Mouse (Mus musculus): ENCODE results near the gene Sertad3. TPM values are rescaled to one million over a fixed set of nuclear protein-coding genes. Genes with fewer than 3 reads are reported as not detected.

Gene Sertad3
- polyA plus RNA-seq (2015; fragmentation: Nextera tagmentation; extraction: Ambion mirVana): 9.7 and 10.7 TPM in 2 replicates

DNA sequence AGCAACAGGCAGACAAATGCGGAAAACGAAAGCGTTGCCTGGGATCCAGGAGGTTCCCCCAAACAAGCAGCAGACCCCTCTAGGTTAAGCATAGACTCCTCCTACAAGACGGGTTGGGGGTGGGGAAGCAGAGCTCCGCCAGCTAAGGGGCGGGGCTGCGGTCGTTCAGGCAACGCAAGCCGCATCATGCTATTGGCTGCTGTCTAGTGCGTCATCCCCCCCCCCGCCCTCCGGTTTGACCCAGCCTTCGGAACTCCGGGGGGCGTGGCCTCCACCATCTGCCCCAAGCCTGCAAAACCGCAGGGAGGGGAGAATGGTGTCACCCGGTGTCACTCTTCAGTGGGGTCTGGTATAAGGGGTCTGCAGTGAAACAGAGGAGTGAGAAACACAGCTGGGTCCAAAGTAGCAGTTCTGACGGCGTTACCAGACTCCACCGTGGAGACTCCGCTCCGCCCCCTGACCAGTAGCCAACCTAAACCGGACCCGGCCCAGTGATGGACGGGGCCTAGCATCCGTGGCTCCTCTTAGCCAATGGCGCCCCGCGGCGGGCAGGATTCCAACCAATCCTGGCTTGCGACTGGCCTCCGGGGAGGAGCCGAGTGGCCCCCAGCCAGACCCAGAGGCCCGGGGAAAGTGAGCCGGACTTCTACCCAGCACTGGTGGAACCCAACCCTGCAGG lies at the start of gene Sertad3:
Gene Sertad3 (plus strand): TSS at position 613 of the 679 bp plus-strand sequence.
- Histone ChIP-seq H3K27ac (ENCODE audit: low read depth, low read length) (peak within 1 kb of the TSS; percentile 80), H3K9ac (ENCODE audit: low read depth, low read length) (peak within 1 kb of the TSS; percentile 67)

DNA sequence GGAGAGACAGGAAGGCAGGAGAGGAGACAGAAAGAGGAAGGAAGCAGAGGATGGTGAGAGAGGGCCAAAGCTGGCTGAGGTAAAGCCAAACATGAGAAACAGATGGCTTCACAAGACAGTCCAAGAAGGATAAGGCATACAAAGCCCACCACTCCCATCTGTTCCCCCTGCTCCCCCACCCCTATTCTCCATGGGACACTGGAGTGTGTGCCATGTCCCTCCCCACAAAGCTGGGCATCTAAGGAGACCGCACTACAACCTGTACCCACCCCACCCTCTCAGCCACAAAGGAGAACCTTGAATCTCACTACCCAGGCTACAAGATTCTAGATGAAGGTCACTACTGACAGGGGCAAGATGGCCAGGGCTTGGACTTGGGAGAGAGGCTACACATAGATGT lies 46.2 kb upstream of the Sertad3 start:
- H3K4me1 ChIP-seq (ENCODE audit: control insufficient read depth, insufficient read depth, low read depth, low read length): no peaks in the 10 kb centered on the region
- H3K4me3 ChIP-seq (ENCODE audit: low read length): no peak overlapping the region
- H3K9ac ChIP-seq (ENCODE audit: low read depth, low read length): no peak overlapping the region
- H3K9me3 ChIP-seq (ENCODE audit: control insufficient read depth, low read length): peaks cover 4% of the 10 kb centered on the region
- peak; percentile 45; the same call in 1 of the 2 replicates for ATAC-seq
- WGBS: 83% methylated on average over 1 of the region's 1 CpGs
- peaks cover 35% of the 10 kb centered on the region for H3K36me3 ChIP-seq (ENCODE audit: control insufficient read depth, insufficient read depth, low read length)
- H3K4me2 ChIP-seq (ENCODE audit: low read length): no peak overlapping the region
- no peaks in the 10 kb centered on the region for H3K27me3 ChIP-seq (replicated peaks; ENCODE audit: control insufficient read depth, insufficient read depth, low read length)
- H3K27ac ChIP-seq (ENCODE audit: low read depth, low read length): no peak overlapping the region

More for the DNA sequence above, at the start of gene Sertad3:
- peak; percentile 94 for ATAC-seq
- Histone ChIP-seq H3K4me3 (ENCODE audit: low read length) (peak within 1 kb of the TSS; percentile 70), H3K4me1 (ENCODE audit: control insufficient read depth, insufficient read depth, low read depth, low read length) (peaks cover 9% of the 10 kb centered on the region), H3K27me3 (replicated peaks; ENCODE audit: control insufficient read depth, insufficient read depth, low read length) (no peaks in the 10 kb centered on the region), H3K9me3 (ENCODE audit: control insufficient read depth, low read length) (no peaks in the 10 kb centered on the region), H3K4me2 (ENCODE audit: low read length) (peak within 1 kb of the TSS; percentile 91), H3K36me3 (ENCODE audit: control insufficient read depth, insufficient read depth, low read length) (no peaks in the 10 kb centered on the region)
- under 1% methylated on average over 36 of the region's 36 CpGs for WGBS

DNA sequence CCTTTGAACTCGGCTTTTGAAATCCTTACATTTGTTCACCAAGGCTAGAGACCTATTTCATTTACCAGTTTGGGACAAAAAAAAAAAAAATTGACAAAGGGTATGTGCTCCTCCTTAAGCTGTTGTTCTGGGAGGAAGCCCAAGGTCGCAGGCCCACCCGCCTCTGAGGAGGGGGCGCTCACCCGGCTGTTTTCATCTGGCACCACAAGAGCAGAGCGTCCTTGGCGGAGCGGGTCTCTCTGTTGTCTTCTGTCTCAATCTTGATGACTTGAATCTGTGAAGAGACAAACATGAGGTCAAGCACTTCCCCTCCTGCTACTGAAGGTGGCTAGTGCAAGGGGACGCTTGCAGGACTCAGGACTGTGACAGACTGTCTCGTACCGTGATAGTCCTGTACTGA lies 45.6 kb upstream of the Sertad3 start:
- H3K36me3 ChIP-seq (ENCODE audit: control insufficient read depth, insufficient read depth, low read length): peaks cover 31% of the 10 kb centered on the region
- 76% methylated on average over 11 of the region's 11 CpGs for WGBS
- no peak overlapping the region for H3K9ac ChIP-seq (ENCODE audit: low read depth, low read length)
- no peak overlapping the region for H3K27ac ChIP-seq (ENCODE audit: low read depth, low read length)
- ATAC-seq: no peak
- peaks cover 4% of the 10 kb centered on the region for H3K9me3 ChIP-seq (ENCODE audit: control insufficient read depth, low read length)
- no peaks in the 10 kb centered on the region for H3K27me3 ChIP-seq (replicated peaks; ENCODE audit: control insufficient read depth, insufficient read depth, low read length)
- H3K4me1 ChIP-seq (ENCODE audit: control insufficient read depth, insufficient read depth, low read depth, low read length): no peaks in the 10 kb centered on the region
- no peak overlapping the region for H3K4me3 ChIP-seq (ENCODE audit: low read length)
- no peak overlapping the region for H3K4me2 ChIP-seq (ENCODE audit: low read length)

DNA sequence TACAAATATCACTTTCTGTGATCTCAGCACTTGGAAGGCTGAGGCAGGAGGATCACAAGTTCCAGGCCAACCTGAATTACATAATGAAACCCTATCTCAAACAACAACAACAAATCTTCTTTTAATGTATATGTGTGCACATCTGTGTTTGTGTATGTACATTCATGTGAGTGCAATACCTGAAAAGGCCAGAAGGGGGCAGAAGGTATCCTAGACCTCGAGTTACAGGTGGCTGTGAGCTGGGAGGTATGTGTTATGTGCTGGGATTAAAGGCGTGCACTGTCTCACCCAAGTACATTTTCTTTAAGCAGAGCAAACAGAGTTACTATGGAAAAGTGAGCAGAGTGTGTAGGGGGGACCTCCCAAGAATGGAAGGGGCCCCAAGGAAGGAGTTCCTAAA lies 44.4 kb upstream of the Sertad3 start:
- no peak overlapping the region for H3K9ac ChIP-seq (ENCODE audit: low read depth, low read length)
- no peak overlapping the region for H3K27ac ChIP-seq (ENCODE audit: low read depth, low read length)
- H3K4me1 ChIP-seq (ENCODE audit: control insufficient read depth, insufficient read depth, low read depth, low read length): no peaks in the 10 kb centered on the region
- no peak for ATAC-seq
- no peak overlapping the region for H3K4me3 ChIP-seq (ENCODE audit: low read length)
- peaks cover 4% of the 10 kb centered on the region; the same call in 1 of the 2 replicates for H3K27me3 ChIP-seq (replicated peaks; ENCODE audit: control insufficient read depth, insufficient read depth, low read length)
- no peak overlapping the region for H3K4me2 ChIP-seq (ENCODE audit: low read length)
- peaks cover 4% of the 10 kb centered on the region for H3K9me3 ChIP-seq (ENCODE audit: control insufficient read depth, low read length)
- H3K36me3 ChIP-seq (ENCODE audit: control insufficient read depth, insufficient read depth, low read length): peaks cover 31% of the 10 kb centered on the region
- WGBS: 56% methylated on average over 2 of the region's 2 CpGs

DNA sequence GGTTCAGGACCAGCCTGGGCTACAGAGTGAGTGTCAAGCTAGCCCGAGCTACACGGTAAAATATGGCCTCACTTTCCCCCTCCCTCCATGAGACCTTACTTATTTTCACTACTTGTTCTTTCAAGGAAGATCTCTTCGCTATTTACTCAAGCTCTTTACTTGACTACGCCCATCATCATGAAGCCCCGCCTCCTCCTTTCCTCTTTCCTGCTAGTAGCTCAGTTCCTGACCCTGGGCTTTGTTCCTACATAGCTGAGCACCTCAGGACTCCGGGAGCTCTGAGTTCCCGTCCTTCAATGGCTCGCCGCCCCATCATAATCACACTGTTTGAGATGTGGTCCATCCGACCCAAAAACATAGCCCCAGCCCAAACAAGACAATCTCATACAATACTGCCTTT lies 40.2 kb upstream of the Sertad3 start:
- Histone ChIP-seq H3K4me1 (ENCODE audit: control insufficient read depth, insufficient read depth, low read depth, low read length) (no peaks in the 10 kb centered on the region), H3K4me3 (ENCODE audit: low read length) (no peak overlapping the region), H3K27ac (ENCODE audit: low read depth, low read length) (no peak overlapping the region), H3K36me3 (ENCODE audit: control insufficient read depth, insufficient read depth, low read length) (peaks cover 11% of the 10 kb centered on the region), H3K9me3 (ENCODE audit: control insufficient read depth, low read length) (peaks cover 4% of the 10 kb centered on the region), H3K4me2 (ENCODE audit: low read length) (no peak overlapping the region), H3K27me3 (replicated peaks; ENCODE audit: control insufficient read depth, insufficient read depth, low read length) (peaks cover 4% of the 10 kb centered on the region; the same call in 1 of the 2 replicates), H3K9ac (ENCODE audit: low read depth, low read length) (no peak overlapping the region)
- no peak for ATAC-seq
- 32% methylated on average over 10 of the region's 10 CpGs for WGBS

DNA sequence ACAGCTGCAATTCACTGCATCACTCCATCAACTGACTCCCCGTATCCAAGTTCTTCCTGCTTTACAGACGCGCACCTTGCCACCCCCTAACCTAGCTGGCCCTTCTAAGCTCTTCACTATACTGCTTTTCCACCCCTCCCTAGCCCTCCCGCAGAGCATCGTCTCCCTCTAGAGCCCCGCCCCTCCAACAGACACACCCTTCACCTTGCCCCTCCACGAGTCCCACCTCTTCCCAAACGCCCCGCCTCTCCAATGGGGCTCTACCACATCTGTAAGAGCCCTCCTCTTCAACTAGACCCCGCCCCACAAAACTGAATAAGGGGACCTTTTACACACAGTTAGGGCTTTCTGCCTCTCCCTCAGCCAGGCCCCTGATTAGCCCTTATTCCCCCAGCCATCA lies 39.8 kb upstream of the Sertad3 start:
- ATAC-seq: no peak
- Histone ChIP-seq H3K4me2 (ENCODE audit: low read length) (no peak overlapping the region), H3K27me3 (replicated peaks; ENCODE audit: control insufficient read depth, insufficient read depth, low read length) (peaks cover 4% of the 10 kb centered on the region; the same call in 1 of the 2 replicates), H3K36me3 (ENCODE audit: control insufficient read depth, insufficient read depth, low read length) (peaks cover 11% of the 10 kb centered on the region), H3K9me3 (ENCODE audit: control insufficient read depth, low read length) (peaks cover 4% of the 10 kb centered on the region), H3K4me1 (ENCODE audit: control insufficient read depth, insufficient read depth, low read depth, low read length) (no peaks in the 10 kb centered on the region), H3K9ac (ENCODE audit: low read depth, low read length) (no peak overlapping the region), H3K27ac (ENCODE audit: low read depth, low read length) (no peak overlapping the region), H3K4me3 (ENCODE audit: low read length) (no peak overlapping the region)
- 13% methylated on average over 10 of the region's 10 CpGs for WGBS

DNA sequence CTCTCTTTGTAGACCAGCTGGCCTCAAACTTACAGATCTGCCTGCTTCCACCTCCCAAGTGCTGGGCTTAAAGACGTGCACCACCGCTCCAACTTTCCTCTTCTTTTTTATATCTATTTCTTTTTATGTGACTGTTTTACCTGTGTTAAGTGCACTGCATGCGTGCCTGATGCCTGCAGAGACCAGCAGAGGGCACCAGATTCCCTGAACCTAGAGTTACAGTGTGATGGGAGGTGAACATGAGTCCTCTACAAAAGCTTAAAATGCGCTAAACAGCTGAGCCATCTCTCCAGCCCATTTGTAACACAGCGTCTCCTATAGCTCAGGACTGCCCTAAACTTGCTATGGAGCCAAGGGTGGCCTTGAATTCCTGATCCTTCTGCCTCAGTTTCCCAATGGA lies 36.0 kb upstream of the Sertad3 start:
- peaks cover 4% of the 10 kb centered on the region; the same call in 1 of the 2 replicates for H3K27me3 ChIP-seq (replicated peaks; ENCODE audit: control insufficient read depth, insufficient read depth, low read length)
- no peak overlapping the region for H3K27ac ChIP-seq (ENCODE audit: low read depth, low read length)
- H3K9me3 ChIP-seq (ENCODE audit: control insufficient read depth, low read length): peaks cover 2% of the 10 kb centered on the region; the same call in 1 of the 2 replicates
- no peak overlapping the region for H3K4me2 ChIP-seq (ENCODE audit: low read length)
- 66% methylated on average over 5 of the region's 5 CpGs for WGBS
- H3K36me3 ChIP-seq (ENCODE audit: control insufficient read depth, insufficient read depth, low read length): peaks cover 21% of the 10 kb centered on the region
- no peak for ATAC-seq
- H3K9ac ChIP-seq (ENCODE audit: low read depth, low read length): no peak overlapping the region
- no peaks in the 10 kb centered on the region for H3K4me1 ChIP-seq (ENCODE audit: control insufficient read depth, insufficient read depth, low read depth, low read length)
- no peak overlapping the region for H3K4me3 ChIP-seq (ENCODE audit: low read length)

DNA sequence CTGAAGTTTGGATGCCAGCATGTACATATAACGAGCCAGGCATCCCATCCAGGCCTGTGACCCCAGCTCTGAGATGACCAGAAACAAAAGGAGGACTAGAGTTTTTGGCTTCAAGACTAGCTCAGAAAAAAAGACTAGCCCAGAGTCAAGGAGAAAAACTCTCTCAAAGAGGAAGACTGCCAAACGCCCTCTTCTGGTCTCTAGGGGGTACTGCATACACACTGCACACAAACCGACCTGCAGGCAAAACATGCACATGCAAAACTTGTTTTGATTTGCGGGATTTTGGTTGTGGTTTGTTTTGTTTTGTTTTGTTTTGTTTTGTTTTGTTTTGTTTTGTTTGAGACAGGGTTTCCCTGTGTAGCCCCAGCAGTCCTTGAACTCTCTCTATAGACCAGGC lies 33.6 kb upstream of the Sertad3 start:
- ATAC-seq: no peak
- 87% methylated on average over 4 of the region's 4 CpGs for WGBS
- H3K27me3 ChIP-seq (replicated peaks; ENCODE audit: control insufficient read depth, insufficient read depth, low read length): no peaks in the 10 kb centered on the region
- peaks cover 2% of the 10 kb centered on the region; the same call in 1 of the 2 replicates for H3K9me3 ChIP-seq (ENCODE audit: control insufficient read depth, low read length)
- no peaks in the 10 kb centered on the region for H3K4me1 ChIP-seq (ENCODE audit: control insufficient read depth, insufficient read depth, low read depth, low read length)
- H3K4me3 ChIP-seq (ENCODE audit: low read length): no peak overlapping the region
- H3K36me3 ChIP-seq (ENCODE audit: control insufficient read depth, insufficient read depth, low read length): peaks cover 21% of the 10 kb centered on the region
- no peak overlapping the region for H3K4me2 ChIP-seq (ENCODE audit: low read length)
- H3K27ac ChIP-seq (ENCODE audit: low read depth, low read length): no peak overlapping the region
- H3K9ac ChIP-seq (ENCODE audit: low read depth, low read length): no peak overlapping the region

DNA sequence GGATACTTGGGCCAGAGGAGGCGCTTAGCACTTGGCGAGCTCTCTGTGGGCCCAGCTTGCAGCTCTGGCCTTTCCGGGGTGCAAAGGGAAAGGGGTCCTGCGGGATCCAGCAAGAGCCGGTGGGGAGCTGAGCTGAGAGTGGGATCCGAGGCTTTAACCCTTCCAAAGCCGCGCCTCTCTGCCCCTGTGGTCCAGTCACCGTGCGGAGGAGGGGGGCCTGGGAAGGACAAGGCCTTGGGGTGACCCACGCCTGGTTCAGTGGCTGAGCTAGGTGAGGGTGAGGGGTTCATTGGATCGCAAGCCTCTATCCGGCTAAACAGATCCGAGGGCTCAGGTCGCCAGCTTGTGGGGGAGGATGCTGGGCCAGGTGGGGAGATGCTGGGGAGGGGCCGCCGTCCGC lies 27.5 kb upstream of the Sertad3 start:
- peaks cover 9% of the 10 kb centered on the region for H3K4me1 ChIP-seq (ENCODE audit: control insufficient read depth, insufficient read depth, low read depth, low read length)
- H3K4me3 ChIP-seq (ENCODE audit: low read length): peak overlapping the region; percentile 66
- peak; percentile 2; the same call in 1 of the 2 replicates for ATAC-seq
- H3K9ac ChIP-seq (ENCODE audit: low read depth, low read length): peak overlapping the region; percentile 82
- 5% methylated on average over 15 of the region's 18 CpGs for WGBS
- no peaks in the 10 kb centered on the region for H3K9me3 ChIP-seq (ENCODE audit: control insufficient read depth, low read length)
- peak overlapping the region; percentile 96 for H3K4me2 ChIP-seq (ENCODE audit: low read length)
- H3K36me3 ChIP-seq (ENCODE audit: control insufficient read depth, insufficient read depth, low read length): peaks cover 2% of the 10 kb centered on the region; the same call in 1 of the 2 replicates
- peak overlapping the region; percentile 81 for H3K27ac ChIP-seq (ENCODE audit: low read depth, low read length)
- H3K27me3 ChIP-seq (replicated peaks; ENCODE audit: control insufficient read depth, insufficient read depth, low read length): no peaks in the 10 kb centered on the region

All from hindbrain, embryonic 16.5 days (tissue).